Mouse (Mus musculus): Measurements from ENCODE around the gene Wdr63. TPM values are rescaled to one million over a fixed set of nuclear protein-coding genes. Genes with fewer than 3 reads are reported as not detected.

Gene Wdr63
- polyA plus RNA-seq, 1 experiment from 2014 or later: 0.21 TPM

DNA sequence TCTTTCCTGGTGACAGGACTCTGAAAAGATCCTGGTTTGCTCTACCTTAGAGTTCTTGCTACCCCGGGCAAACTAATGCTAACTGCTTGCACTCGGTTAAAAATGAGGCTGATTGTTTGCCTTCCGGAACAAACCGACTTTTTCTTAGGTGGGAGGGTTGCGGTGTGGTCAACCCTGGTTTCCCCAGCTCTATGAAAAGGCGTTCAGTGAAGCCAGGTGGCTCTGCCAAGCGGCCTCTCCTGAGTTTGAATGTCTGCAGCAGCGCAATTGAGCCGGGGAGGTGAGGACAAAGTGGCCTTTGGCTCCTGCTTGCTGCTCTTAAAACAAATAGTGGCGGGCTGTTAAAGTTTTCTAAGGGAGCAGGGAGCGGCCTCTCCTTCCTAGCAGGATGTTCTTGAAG is 42.6 kb upstream of the Wdr63 start:
- Histone ChIP-seq H3K27ac (ENCODE audit: low read depth, low read length) (no peak overlapping the region), H3K36me3 (ENCODE audit: control insufficient read depth, insufficient read depth, low read length) (no peaks in the 10 kb centered on the region), H3K4me2 (peak overlapping the region; percentile 98), H3K4me3 (ENCODE audit: low read depth, low read length) (peak overlapping the region; percentile 58), H3K9ac (ENCODE audit: low read depth, low read length) (peak overlapping the region; percentile 58; the same call in 1 of the 2 replicates), H3K9me3 (replicated peaks; ENCODE audit: control insufficient read depth, low read length) (no peaks in the 10 kb centered on the region; the same call in 1 of the 2 replicates), H3K4me1 (ENCODE audit: control insufficient read depth, insufficient read depth, low read length) (peaks cover 8% of the 10 kb centered on the region), H3K27me3 (ENCODE audit: control insufficient read depth, insufficient read depth, low read length) (peaks cover 17% of the 10 kb centered on the region)
- 32% methylated on average over 11 of the region's 11 CpGs for whole genome bisulfite sequencing (ENCODE audit: insufficient replicate concordance)
- ATAC-seq (replicated peaks; ENCODE audit: insufficient number of reproducible peaks, low FRiP score, low TSS enrichment): no peak

DNA sequence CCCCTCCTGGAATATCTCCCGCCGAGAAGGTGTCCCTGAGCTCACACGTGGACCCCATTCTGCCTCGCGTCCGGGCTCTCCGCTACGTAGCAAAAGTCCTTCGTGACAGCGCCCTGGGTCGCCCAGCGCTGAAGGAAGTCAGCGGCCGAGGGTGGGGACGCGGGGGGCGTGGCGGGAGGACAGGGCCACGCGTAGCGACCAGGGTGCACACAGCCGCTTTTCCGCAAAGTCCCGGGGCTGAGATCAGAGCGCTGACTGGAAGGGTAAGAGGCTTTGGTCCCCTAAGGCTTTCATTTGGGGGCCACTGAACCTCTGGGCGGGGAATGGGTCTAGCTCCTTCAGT is 42.1 kb upstream of the Wdr63 start:
- WGBS (ENCODE audit: insufficient replicate concordance): under 1% methylated on average over 26 of the region's 26 CpGs
- Histone ChIP-seq H3K4me1 (ENCODE audit: control insufficient read depth, insufficient read depth, low read length) (peaks cover 8% of the 10 kb centered on the region), H3K27ac (ENCODE audit: low read depth, low read length) (no peak overlapping the region), H3K4me3 (ENCODE audit: low read depth, low read length) (peak overlapping the region; percentile 58), H3K9ac (ENCODE audit: low read depth, low read length) (peak overlapping the region; percentile 58; the same call in 1 of the 2 replicates), H3K27me3 (ENCODE audit: control insufficient read depth, insufficient read depth, low read length) (peaks cover 17% of the 10 kb centered on the region), H3K9me3 (replicated peaks; ENCODE audit: control insufficient read depth, low read length) (no peaks in the 10 kb centered on the region; the same call in 1 of the 2 replicates), H3K36me3 (ENCODE audit: control insufficient read depth, insufficient read depth, low read length) (no peaks in the 10 kb centered on the region), H3K4me2 (peak overlapping the region; percentile 98)
- ATAC-seq (replicated peaks; ENCODE audit: insufficient number of reproducible peaks, low FRiP score, low TSS enrichment): peak; percentile 39; the same call in 1 of the 2 replicates

DNA sequence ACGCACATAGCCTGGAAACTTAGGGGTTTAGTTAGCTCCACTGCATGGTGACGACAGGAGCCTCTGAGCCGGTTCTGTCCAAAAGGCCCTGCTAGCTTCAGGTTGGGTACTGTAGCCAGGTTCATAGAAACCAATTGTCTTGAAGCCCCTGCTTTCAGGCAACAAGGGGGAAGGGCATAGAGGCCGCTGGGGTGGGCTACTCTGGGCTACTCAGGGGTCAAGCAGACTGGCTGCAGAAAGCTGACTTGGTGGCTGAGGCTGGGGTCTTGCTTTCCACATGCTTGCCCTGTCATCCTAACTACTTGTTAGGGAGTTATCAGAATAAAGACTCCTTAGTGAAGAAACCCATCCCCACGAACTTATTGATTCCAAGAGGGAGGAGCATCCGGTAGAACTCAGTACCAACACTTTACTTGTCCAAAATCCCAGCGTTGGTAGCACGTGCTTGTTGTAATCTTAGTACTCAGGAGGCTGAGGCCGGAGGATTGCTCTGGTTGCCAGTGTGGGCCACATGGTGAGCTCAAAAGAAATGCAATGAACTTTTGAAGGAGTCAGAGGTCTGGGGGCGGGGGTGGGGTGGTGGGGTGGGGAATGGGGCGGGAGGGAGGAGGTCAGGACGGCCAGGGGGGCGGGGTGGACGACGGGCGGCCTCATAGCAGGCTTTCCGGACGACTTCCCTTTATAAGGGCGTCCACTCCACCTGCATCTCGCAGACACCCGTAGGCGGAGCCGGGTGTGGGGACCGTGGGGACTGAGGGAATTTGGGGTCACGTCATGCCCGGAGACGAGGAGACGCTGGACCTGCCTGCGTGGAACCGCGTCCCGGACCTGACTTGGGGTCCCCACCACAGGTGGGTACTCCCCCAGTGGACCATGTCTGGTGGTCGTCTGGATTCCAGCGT is 41.5 kb upstream of the Wdr63 start, which contains the start of gene Mcoln2:
TSS of gene Mcoln2 (plus strand) at position 678 of the 902 bp plus-strand sequence.
- no peaks in the 10 kb centered on the region; the same call in 1 of the 2 replicates for H3K9me3 ChIP-seq (replicated peaks; ENCODE audit: control insufficient read depth, low read length)
- H3K36me3 ChIP-seq (ENCODE audit: control insufficient read depth, insufficient read depth, low read length): no peaks in the 10 kb centered on the region
- H3K9ac ChIP-seq (ENCODE audit: low read depth, low read length): peak within 1 kb of the TSS; percentile 58; the same call in 1 of the 2 replicates
- peaks cover 17% of the 10 kb centered on the region for H3K27me3 ChIP-seq (ENCODE audit: control insufficient read depth, insufficient read depth, low read length)
- 14% methylated on average over 29 of the region's 34 CpGs for WGBS (ENCODE audit: insufficient replicate concordance)
- ATAC-seq (replicated peaks; ENCODE audit: insufficient number of reproducible peaks, low FRiP score, low TSS enrichment): peak; percentile 31; the same call in 1 of the 2 replicates
- peaks cover 8% of the 10 kb centered on the region for H3K4me1 ChIP-seq (ENCODE audit: control insufficient read depth, insufficient read depth, low read length)
- peak within 1 kb of the TSS; percentile 58 for H3K4me3 ChIP-seq (ENCODE audit: low read depth, low read length)
- H3K27ac ChIP-seq (ENCODE audit: low read depth, low read length): no peak within 1 kb of the TSS
- peak within 1 kb of the TSS; percentile 98 for H3K4me2 ChIP-seq

DNA sequence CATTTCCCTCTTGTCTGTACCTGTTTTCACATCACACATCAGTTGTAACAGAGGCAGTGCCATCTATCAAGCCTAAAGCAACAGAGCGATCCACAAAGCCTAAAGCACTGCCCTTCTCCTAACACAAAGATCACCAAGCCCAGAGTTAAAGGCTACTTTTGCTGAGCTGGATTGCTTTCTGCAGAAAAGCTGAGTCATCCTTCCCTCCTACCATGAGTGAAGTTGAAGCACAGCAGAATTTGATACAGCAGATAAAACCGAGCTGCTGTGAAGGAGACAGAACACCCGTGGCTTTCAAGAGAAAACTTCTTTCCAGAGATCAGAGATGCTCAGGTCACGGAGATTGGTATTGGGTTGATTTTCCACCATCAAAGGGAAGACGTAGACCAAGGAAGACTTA is 38.2 kb upstream of the Wdr63 start:
- H3K9me3 ChIP-seq (replicated peaks; ENCODE audit: control insufficient read depth, low read length): no peaks in the 10 kb centered on the region; the same call in 1 of the 2 replicates
- WGBS (ENCODE audit: insufficient replicate concordance): 52% methylated on average over 5 of the region's 5 CpGs
- H3K9ac ChIP-seq (ENCODE audit: low read depth, low read length): no peak overlapping the region
- H3K4me3 ChIP-seq (ENCODE audit: low read depth, low read length): no peak overlapping the region
- ATAC-seq (replicated peaks; ENCODE audit: insufficient number of reproducible peaks, low FRiP score, low TSS enrichment): no peak
- peaks cover 8% of the 10 kb centered on the region for H3K4me1 ChIP-seq (ENCODE audit: control insufficient read depth, insufficient read depth, low read length)
- no peak overlapping the region for H3K27ac ChIP-seq (ENCODE audit: low read depth, low read length)
- H3K27me3 ChIP-seq (ENCODE audit: control insufficient read depth, insufficient read depth, low read length): peaks cover 13% of the 10 kb centered on the region
- H3K36me3 ChIP-seq (ENCODE audit: control insufficient read depth, insufficient read depth, low read length): no peaks in the 10 kb centered on the region
- no peak overlapping the region for H3K4me2 ChIP-seq

DNA sequence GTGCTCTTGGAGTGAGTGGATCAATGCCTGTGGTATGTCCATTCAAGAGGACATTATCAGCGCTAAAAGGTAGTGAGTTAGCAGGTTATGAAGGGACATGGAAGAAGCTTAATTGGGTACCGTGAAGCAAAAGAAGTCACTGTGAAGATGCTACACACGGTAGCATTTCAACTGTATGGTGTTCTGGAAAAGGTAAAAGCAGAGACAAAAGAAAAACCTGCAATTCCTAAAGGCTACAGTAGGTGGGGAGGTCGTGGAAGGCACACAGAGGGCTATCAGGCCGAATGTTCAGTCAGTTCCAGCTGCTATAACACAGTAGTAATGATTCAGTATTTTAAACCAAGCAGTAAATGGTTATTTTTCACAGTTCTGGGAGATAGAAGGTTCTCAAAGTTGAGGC is 37.6 kb upstream of the Wdr63 start:
- Histone ChIP-seq H3K4me2 (no peak overlapping the region), H3K27me3 (ENCODE audit: control insufficient read depth, insufficient read depth, low read length) (peaks cover 11% of the 10 kb centered on the region), H3K36me3 (ENCODE audit: control insufficient read depth, insufficient read depth, low read length) (no peaks in the 10 kb centered on the region), H3K27ac (ENCODE audit: low read depth, low read length) (no peak overlapping the region), H3K9me3 (replicated peaks; ENCODE audit: control insufficient read depth, low read length) (no peaks in the 10 kb centered on the region; the same call in 1 of the 2 replicates), H3K4me3 (ENCODE audit: low read depth, low read length) (no peak overlapping the region), H3K9ac (ENCODE audit: low read depth, low read length) (no peak overlapping the region), H3K4me1 (ENCODE audit: control insufficient read depth, insufficient read depth, low read length) (peaks cover 5% of the 10 kb centered on the region)
- no peak for ATAC-seq (replicated peaks; ENCODE audit: insufficient number of reproducible peaks, low FRiP score, low TSS enrichment)
- WGBS (ENCODE audit: insufficient replicate concordance): 43% methylated on average over 5 of the region's 5 CpGs

DNA sequence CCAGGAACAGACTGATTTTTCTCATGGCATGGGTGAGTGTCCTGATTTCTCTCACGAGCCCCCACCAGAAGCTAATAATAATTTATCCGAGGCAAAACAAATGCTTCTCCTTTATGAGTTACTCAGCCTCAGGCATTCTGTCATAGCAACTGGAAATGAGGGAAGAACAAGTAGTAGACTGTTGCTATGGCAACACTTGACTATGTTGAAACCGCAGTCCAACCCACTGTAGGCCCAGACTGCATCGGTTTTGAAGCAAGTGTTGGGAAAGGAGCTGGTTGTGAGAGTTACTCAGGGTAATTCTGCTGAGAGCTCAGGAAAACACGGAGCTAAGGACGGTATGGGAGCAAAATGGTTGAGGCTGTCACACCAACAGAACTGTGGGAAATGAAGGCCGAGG is 34.6 kb upstream of the Wdr63 start:
- H3K36me3 ChIP-seq (ENCODE audit: control insufficient read depth, insufficient read depth, low read length): no peaks in the 10 kb centered on the region
- H3K27ac ChIP-seq (ENCODE audit: low read depth, low read length): no peak overlapping the region
- WGBS (ENCODE audit: insufficient replicate concordance): 81% methylated on average over 7 of the region's 7 CpGs
- no peak overlapping the region for H3K4me3 ChIP-seq (ENCODE audit: low read depth, low read length)
- H3K27me3 ChIP-seq (ENCODE audit: control insufficient read depth, insufficient read depth, low read length): 0 out of 2 replicates have a peak, but pooled peaks cover 4% of the 10 kb centered on the region
- H3K9ac ChIP-seq (ENCODE audit: low read depth, low read length): no peak overlapping the region
- no peaks in the 10 kb centered on the region for H3K4me1 ChIP-seq (ENCODE audit: control insufficient read depth, insufficient read depth, low read length)
- H3K4me2 ChIP-seq: no peak overlapping the region
- ATAC-seq (replicated peaks; ENCODE audit: insufficient number of reproducible peaks, low FRiP score, low TSS enrichment): no peak
- H3K9me3 ChIP-seq (replicated peaks; ENCODE audit: control insufficient read depth, low read length): no peaks in the 10 kb centered on the region; the same call in 1 of the 2 replicates

DNA sequence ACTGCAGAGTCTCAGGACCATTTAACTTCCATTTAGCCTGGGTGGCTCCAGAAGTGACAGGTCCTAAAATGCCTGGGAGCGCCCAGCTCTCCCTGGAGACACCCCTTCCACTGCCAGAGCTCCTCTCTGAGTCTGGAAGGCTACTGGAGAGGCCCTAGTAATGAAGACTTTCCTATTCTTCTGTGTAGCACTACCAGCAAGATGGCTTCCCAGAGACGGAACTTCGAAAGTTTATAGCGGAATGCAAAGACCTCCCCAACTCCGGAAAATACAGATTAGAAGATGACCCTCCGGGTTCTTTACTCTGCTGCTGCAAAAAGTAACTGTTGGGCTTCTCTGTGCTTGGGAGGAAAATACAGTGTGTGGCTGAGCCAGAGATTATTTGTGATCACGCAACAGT is 32.3 kb upstream of the Wdr63 start:
- no peak for ATAC-seq (replicated peaks; ENCODE audit: insufficient number of reproducible peaks, low FRiP score, low TSS enrichment)
- Histone ChIP-seq H3K36me3 (ENCODE audit: control insufficient read depth, insufficient read depth, low read length) (no peaks in the 10 kb centered on the region), H3K4me3 (ENCODE audit: low read depth, low read length) (no peak overlapping the region), H3K4me1 (ENCODE audit: control insufficient read depth, insufficient read depth, low read length) (no peaks in the 10 kb centered on the region), H3K27me3 (ENCODE audit: control insufficient read depth, insufficient read depth, low read length) (no peaks in the 10 kb centered on the region), H3K4me2 (no peak overlapping the region), H3K9ac (ENCODE audit: low read depth, low read length) (no peak overlapping the region), H3K9me3 (replicated peaks; ENCODE audit: control insufficient read depth, low read length) (no peaks in the 10 kb centered on the region; the same call in 1 of the 2 replicates), H3K27ac (ENCODE audit: low read depth, low read length) (no peak overlapping the region)
- 82% methylated on average over 7 of the region's 7 CpGs for WGBS (ENCODE audit: insufficient replicate concordance)

DNA sequence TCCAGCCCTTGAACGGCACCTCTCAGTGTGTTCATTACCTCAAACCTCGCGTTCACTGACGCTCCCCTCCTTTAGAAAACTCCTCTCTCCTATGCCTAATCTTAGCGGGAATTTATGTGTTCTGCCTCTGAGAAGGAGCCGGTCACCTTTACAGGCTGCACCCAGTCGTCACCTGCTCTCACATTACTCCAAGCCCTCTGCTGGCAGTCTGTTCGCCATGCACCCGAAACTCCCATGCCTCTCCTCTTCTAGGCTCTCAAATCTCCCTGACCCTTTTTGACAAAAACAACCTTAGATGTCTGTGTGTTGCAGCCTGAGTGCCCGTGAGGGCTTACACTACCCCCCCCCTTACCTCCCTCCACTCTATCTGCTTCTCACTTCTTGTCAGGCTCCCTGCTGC is 28.5 kb upstream of the Wdr63 start:
- 0 out of 2 replicates have a peak overlapping the region, but pooled peaks have one; percentile 1 for H3K4me2 ChIP-seq

More for the DNA sequence above, 28.5 kb upstream of the Wdr63 start:
- no peak overlapping the region for H3K4me3 ChIP-seq (ENCODE audit: low read depth, low read length)
- no peak overlapping the region for H3K27ac ChIP-seq (ENCODE audit: low read depth, low read length)
- H3K27me3 ChIP-seq (ENCODE audit: control insufficient read depth, insufficient read depth, low read length): no peaks in the 10 kb centered on the region
- 16% methylated on average over 10 of the region's 10 CpGs for WGBS (ENCODE audit: insufficient replicate concordance)
- H3K9me3 ChIP-seq (replicated peaks; ENCODE audit: control insufficient read depth, low read length): 0 out of 2 replicates have a peak, but pooled peaks cover 2% of the 10 kb centered on the region
- H3K9ac ChIP-seq (ENCODE audit: low read depth, low read length): no peak overlapping the region
- H3K36me3 ChIP-seq (ENCODE audit: control insufficient read depth, insufficient read depth, low read length): no peaks in the 10 kb centered on the region
- no peak for ATAC-seq (replicated peaks; ENCODE audit: insufficient number of reproducible peaks, low FRiP score, low TSS enrichment)
- no peaks in the 10 kb centered on the region for H3K4me1 ChIP-seq (ENCODE audit: control insufficient read depth, insufficient read depth, low read length)
